Mouse (Mus musculus) lung, adult 2 months (tissue): Measurements from ENCODE around the gene Cyp2s1.

ENCODE experiments used
- CTCF ChIP-seq: fragments of 200-500 bp; IDR thresholded peaks from 2 replicates; pipeline ENCODE4 v1.5.1; 2011; ENCODE audit warnings: mild to moderate bottlenecking, low read length, control low read depth; ENCODE audit not compliant: insufficient read depth
- POLR2A ChIP-seq: fragments of 200-500 bp; IDR thresholded peaks from 2 replicates; pipeline ENCODE4 v1.6.1; 2011; ENCODE audit warnings: low read depth, mild to moderate bottlenecking, control low read depth, low read length, borderline replicate concordance; ENCODE audit errors: extremely low read depth

DNA sequence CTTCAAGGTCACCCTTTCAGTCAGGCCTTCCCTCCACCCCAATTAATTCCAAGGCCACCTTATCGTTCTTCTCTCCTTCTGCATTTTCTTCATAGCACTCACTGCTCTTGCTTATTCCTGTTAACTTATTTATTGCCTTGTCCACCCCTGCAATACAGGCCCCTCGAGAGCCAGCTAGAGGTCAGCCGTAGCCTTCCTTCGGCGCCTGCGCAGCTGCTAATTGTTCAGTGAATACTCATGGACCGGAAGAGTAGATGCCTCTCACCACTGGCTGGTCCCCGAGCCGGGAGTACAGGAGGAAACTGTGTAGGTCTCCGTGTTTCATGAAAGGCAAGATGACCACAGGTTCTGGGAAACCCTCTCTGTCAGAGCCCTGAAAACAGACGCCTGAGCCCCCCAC lies 53.0 kb downstream of the Cyp2s1 start:
- TF ChIP-seq CTCF (no peak), POLR2A (no peak)
